Mouse (Mus musculus): ENCODE results near the gene Gm11213. TPM values are rescaled to one million over a fixed set of nuclear protein-coding genes. Genes with fewer than 3 reads are reported as not detected.

The Gm11213 gene
- polyA plus RNA-seq, 1 experiment: not detected

GRCm38 (mm10) chr4:63553789-63554576 is 51.1 kb downstream of the Gm11213 start:
- Histone ChIP-seq H3K4me1 (ENCODE audit: control insufficient read depth, insufficient read depth, low read length) (peaks cover 35% of the 10 kb centered on the region), H3K27ac (ENCODE audit: insufficient read depth, low read depth, low read length) (no peak overlapping the region), H3K4me3 (ENCODE audit: insufficient read depth, low read length) (no peak overlapping the region)
- no peak for TF ChIP-seq POLR2A (IDR thresholded peaks at IDR 0.05; ENCODE audit: borderline replicate concordance, low read depth, low read length)
- TF ChIP-seq CTCF (IDR thresholded peaks at IDR 0.05; ENCODE audit: low read depth, low read length): no peak

GRCm38 (mm10) chr4:63552865-63553264 is 52.2 kb downstream of the Gm11213 start:
- Histone ChIP-seq H3K4me1 (ENCODE audit: control insufficient read depth, insufficient read depth, low read length) (peaks cover 33% of the 10 kb centered on the region), H3K4me3 (ENCODE audit: insufficient read depth, low read length) (no peak overlapping the region), H3K27ac (ENCODE audit: insufficient read depth, low read depth, low read length) (no peak overlapping the region)
- TF ChIP-seq CTCF (IDR thresholded peaks at IDR 0.05; ENCODE audit: low read depth, low read length) (no peak), POLR2A (IDR thresholded peaks at IDR 0.05; ENCODE audit: borderline replicate concordance, low read depth, low read length) (no peak)

GRCm38 (mm10) chr4:63550908-63551307 is 54.2 kb downstream of the Gm11213 start:
- Histone ChIP-seq H3K27ac (ENCODE audit: insufficient read depth, low read depth, low read length) (no peak overlapping the region), H3K4me3 (ENCODE audit: insufficient read depth, low read length) (no peak overlapping the region), H3K4me1 (ENCODE audit: control insufficient read depth, insufficient read depth, low read length) (peaks cover 32% of the 10 kb centered on the region)
- TF ChIP-seq POLR2A (IDR thresholded peaks at IDR 0.05; ENCODE audit: borderline replicate concordance, low read depth, low read length): no peak
- no peak for TF ChIP-seq CTCF (IDR thresholded peaks at IDR 0.05; ENCODE audit: low read depth, low read length)

- Histone ChIP-seq H3K4me1 (ENCODE audit: control insufficient read depth, insufficient read depth, low read length) (peaks cover 33% of the 10 kb centered on the region), H3K27ac (ENCODE audit: insufficient read depth, low read depth, low read length) (no peak overlapping the region), H3K4me3 (ENCODE audit: insufficient read depth, low read length) (no peak overlapping the region)
- TF ChIP-seq CTCF (IDR thresholded peaks at IDR 0.05; ENCODE audit: low read depth, low read length) (no peak), POLR2A (IDR thresholded peaks at IDR 0.05; ENCODE audit: borderline replicate concordance, low read depth, low read length) (no peak)
Measured at GRCm38 (mm10) chr4:63548491-63548890, 56.6 kb downstream of the Gm11213 start.

GRCm38 (mm10) chr4:63547799-63548198 is 57.3 kb downstream of the Gm11213 start:
- Histone ChIP-seq H3K4me3 (ENCODE audit: insufficient read depth, low read length) (no peak overlapping the region), H3K27ac (ENCODE audit: insufficient read depth, low read depth, low read length) (no peak overlapping the region), H3K4me1 (ENCODE audit: control insufficient read depth, insufficient read depth, low read length) (peaks cover 33% of the 10 kb centered on the region)
- TF ChIP-seq CTCF (IDR thresholded peaks at IDR 0.05; ENCODE audit: low read depth, low read length): no peak
- TF ChIP-seq POLR2A (IDR thresholded peaks at IDR 0.05; ENCODE audit: borderline replicate concordance, low read depth, low read length): no peak

Other genes starting within 250 kb of the Gm11213 start
- gene Orm3, start 249.1 kb downstream of the Gm11213 start, polyA plus RNA-seq (2012; ENCODE audit: insufficient read depth, insufficient read length, missing spikeins): not detected in 2 replicates
- not detected in 2 replicates for gene Orm2, start 242.8 kb downstream of the Gm11213 start, polyA plus RNA-seq (2012; ENCODE audit: insufficient read depth, insufficient read length, missing spikeins)
- gene Akna, start 201.9 kb downstream of the Gm11213 start, polyA plus RNA-seq (2012; ENCODE audit: insufficient read depth, insufficient read length, missing spikeins): 33.3 and 39.4 TPM in 2 replicates
- gene Whrn, start 109.3 kb downstream of the Gm11213 start, polyA plus RNA-seq (2012; ENCODE audit: insufficient read depth, insufficient read length, missing spikeins): 0.29 TPM in 1 of 2 replicates, not detected in the other
- gene Atp6v1g1, start 60.5 kb downstream of the Gm11213 start, polyA plus RNA-seq (2012; ENCODE audit: insufficient read depth, insufficient read length, missing spikeins): 270 and 275 TPM in 2 replicates
- gene Tmem268, start 46.5 kb downstream of the Gm11213 start, polyA plus RNA-seq (2012; ENCODE audit: insufficient read depth, insufficient read length, missing spikeins): 5.7 and 6.9 TPM in 2 replicates
- gene Tex48, start 17.2 kb upstream of the Gm11213 start, polyA plus RNA-seq (2012; ENCODE audit: insufficient read depth, insufficient read length, missing spikeins): not detected in 2 replicates
- not detected in 2 replicates for gene Gm11214, start 58.1 kb upstream of the Gm11213 start, polyA plus RNA-seq (2012; ENCODE audit: insufficient read depth, insufficient read length, missing spikeins)
- 0.48 TPM in 2 replicates for gene Tnfsf15, start 139.9 kb upstream of the Gm11213 start, polyA plus RNA-seq (2012; ENCODE audit: insufficient read depth, insufficient read length, missing spikeins)

Measured in bone marrow macrophage, adult 2 months (primary cell).